Mouse (Mus musculus) G1E (cell line): ENCODE measurements around the gene Grin1.

Experiments used
- CTCF ChIP-seq: IDR thresholded peaks from 2 replicates; pipeline ENCODE4 v1.5.1; 2012; ENCODE audit warnings: low read depth, low read length, inconsistent platforms, mixed read lengths
- GATA1 ChIP-seq: IDR thresholded peaks from 2 replicates; pipeline ENCODE4 v1.6.1; 2012; ENCODE audit warnings: borderline replicate concordance, low read length, inconsistent platforms, mixed read lengths
- TAL1 ChIP-seq: conservative IDR thresholded peaks from 2 replicates; pipeline ENCODE4 v1.6.1; 2012; ENCODE audit warnings: low read depth, low read length, inconsistent platforms, mixed read lengths

DNA sequence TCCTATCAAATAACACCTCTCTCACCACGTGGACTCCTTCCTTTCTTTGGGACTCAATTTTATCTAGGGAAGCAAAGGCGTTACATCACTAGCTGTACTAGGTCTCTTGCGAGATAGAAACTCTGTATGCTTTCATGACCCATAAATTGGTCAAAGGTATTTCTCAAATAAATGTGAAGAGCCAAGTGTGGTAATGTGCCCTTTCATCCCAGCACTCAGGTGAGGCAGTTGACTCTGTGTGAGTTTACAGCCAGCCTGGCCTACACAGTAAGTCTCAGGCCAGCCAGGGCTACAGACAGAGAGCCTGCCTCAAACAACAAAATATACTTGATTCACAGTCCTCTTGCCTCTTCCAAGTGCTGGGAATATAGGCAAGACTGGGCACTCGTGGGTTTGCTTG, 40.9 kb upstream of the Grin1 start:
- TF ChIP-seq CTCF (no peak), TAL1 (no peak), GATA1 (no peak)
